Mouse (Mus musculus) midbrain, embryonic 10.5 days (tissue): ENCODE results near the gene Fcrlb. TPM values are rescaled to one million over a fixed set of nuclear protein-coding genes. Genes with fewer than 3 reads are reported as not detected.

Source experiments
- DNase-seq: peaks from one replicate; pipeline ENCODE4 v3.0.0-alpha.2; 2017; ENCODE audit warnings: low spot score
- H3K27ac ChIP-seq: fragments of 300-500 bp; sonication (generic); replicated peaks from 2 replicates; pipeline ENCODE4 v1.5.1; 2016; ENCODE audit warnings: mild to moderate bottlenecking
- H3K27me3 ChIP-seq: fragments of 300-500 bp; sonication (generic); 2 replicates; pipeline ENCODE4 v1.6.1; 2016; ENCODE audit warnings: low read depth, mild to moderate bottlenecking; ENCODE audit not compliant: poor library complexity, severe bottlenecking
- H3K36me3 ChIP-seq: fragments of 300-500 bp; sonication (generic); 2 replicates; pipeline ENCODE4 v1.6.1; 2016; ENCODE audit warnings: mild to moderate bottlenecking, moderate library complexity
- H3K4me1 ChIP-seq: fragments of 300-500 bp; sonication (generic); 2 replicates; pipeline ENCODE4 v1.6.1; 2016
- H3K4me3 ChIP-seq: fragments of 300-500 bp; sonication (generic); 2 replicates; pipeline ENCODE4 v1.5.1; 2016; ENCODE audit warnings: mild to moderate bottlenecking, moderate library complexity
- H3K9me3 ChIP-seq: fragments of 300-500 bp; sonication (generic); replicated peaks from 2 replicates; pipeline ENCODE4 v1.6.1; 2016; ENCODE audit warnings: mild to moderate bottlenecking
- WGBS: fragments of 180-500 bp; shearing (Covaris S2); methylation state at CpG from one replicate; pipeline ENCODE4 v1.1.7; 2016; 5-methylcytosine and 5-hydroxymethylcytosine counted together
- polyA plus RNA-seq: library from polyadenylated mRNA; unstranded; fragments of >200 nt; fragmentation: Nextera tagmentation; extraction: Ambion mirVana; gene quantifications from 2 replicates; pipeline ENCODE4 v1.2.1, GENCODE M21; 2016

Fcrlb gene
- polyA plus RNA-seq, 1 experiment from 2014 or later, result not detected

GRCm38 (mm10) chr1:170901536-170902238 lies 11.1 kb downstream of the Fcrlb start:
- Histone ChIP-seq H3K36me3 (no peaks in the 10 kb centered on the region), H3K27ac (no peak overlapping the region), H3K4me3 (peak overlapping the region; percentile 20; the same call in 1 of the 2 replicates), H3K9me3 (no peaks in the 10 kb centered on the region), H3K27me3 (peaks cover 45% of the 10 kb centered on the region), H3K4me1 (no peaks in the 10 kb centered on the region)
- 31% methylated on average over 10 of the region's 10 CpGs for WGBS
- peak; percentile 84 for DNase-seq

GRCm38 (mm10) chr1:170900799-170901467 lies 11.8 kb downstream of the Fcrlb start:
- H3K4me3 ChIP-seq, result no peak overlapping the region
- WGBS, result 44% methylated on average over 10 of the region's 10 CpGs
- DNase-seq, result no peak

GRCm38 (mm10) chr1:170898413-170899075 lies 14.2 kb downstream of the Fcrlb start:
- no peak for DNase-seq

More at GRCm38 (mm10) chr1:170900799-170901467, 11.8 kb downstream of the Fcrlb start:
- H3K4me1 ChIP-seq, result no peaks in the 10 kb centered on the region
- H3K9me3 ChIP-seq, result no peaks in the 10 kb centered on the region
- peaks cover 37% of the 10 kb centered on the region for H3K27me3 ChIP-seq
- H3K36me3 ChIP-seq, result no peaks in the 10 kb centered on the region
- no peak overlapping the region for H3K27ac ChIP-seq

GRCm38 (mm10) chr1:170896651-170897281 lies 16.0 kb downstream of the Fcrlb start:
- no peak for DNase-seq
- 82% methylated on average over 5 of the region's 5 CpGs for WGBS
- no peak overlapping the region for H3K27ac ChIP-seq
- no peaks in the 10 kb centered on the region for H3K9me3 ChIP-seq
- no peaks in the 10 kb centered on the region for H3K36me3 ChIP-seq
- H3K27me3 ChIP-seq, result no peaks in the 10 kb centered on the region
- no peaks in the 10 kb centered on the region for H3K4me1 ChIP-seq
- H3K4me3 ChIP-seq, result no peak overlapping the region

More at GRCm38 (mm10) chr1:170898413-170899075, 14.2 kb downstream of the Fcrlb start:
- H3K27me3 ChIP-seq, result peaks cover 14% of the 10 kb centered on the region
- 82% methylated on average over 16 of the region's 16 CpGs for WGBS
- H3K9me3 ChIP-seq, result no peaks in the 10 kb centered on the region
- H3K27ac ChIP-seq, result no peak overlapping the region
- no peaks in the 10 kb centered on the region for H3K4me1 ChIP-seq
- no peak overlapping the region for H3K4me3 ChIP-seq
- H3K36me3 ChIP-seq, result no peaks in the 10 kb centered on the region

- no peaks in the 10 kb centered on the region; the same call in 1 of the 2 replicates for H3K4me1 ChIP-seq
- no peaks in the 10 kb centered on the region for H3K27me3 ChIP-seq
- no peak overlapping the region for H3K27ac ChIP-seq
- DNase-seq, result no peak
- 65% methylated on average over 9 of the region's 9 CpGs for WGBS
- no peak overlapping the region for H3K4me3 ChIP-seq
- H3K9me3 ChIP-seq, result no peaks in the 10 kb centered on the region
- no peaks in the 10 kb centered on the region for H3K36me3 ChIP-seq
Measured at GRCm38 (mm10) chr1:170894603-170895602, 17.8 kb downstream of the Fcrlb start.

- no peaks in the 10 kb centered on the region for H3K9me3 ChIP-seq
- peaks cover 7% of the 10 kb centered on the region for H3K4me1 ChIP-seq
- WGBS, result 57% methylated on average over 1 of the region's 1 CpGs
- H3K27me3 ChIP-seq, result no peaks in the 10 kb centered on the region
- H3K36me3 ChIP-seq, result no peaks in the 10 kb centered on the region
- H3K27ac ChIP-seq, result no peak overlapping the region
- H3K4me3 ChIP-seq, result no peak overlapping the region
- DNase-seq, result no peak
Measured at GRCm38 (mm10) chr1:170892279-170892678, 20.5 kb downstream of the Fcrlb start.

GRCm38 (mm10) chr1:170891646-170892045 lies 21.1 kb downstream of the Fcrlb start:
- 73% methylated on average over 2 of the region's 2 CpGs for WGBS
- Histone ChIP-seq H3K4me1 (peaks cover 7% of the 10 kb centered on the region), H3K9me3 (no peaks in the 10 kb centered on the region), H3K36me3 (no peaks in the 10 kb centered on the region), H3K4me3 (no peak overlapping the region), H3K27me3 (no peaks in the 10 kb centered on the region), H3K27ac (no peak overlapping the region)
- DNase-seq, result no peak

GRCm38 (mm10) chr1:170889310-170889709 lies 23.4 kb downstream of the Fcrlb start:
- 76% methylated on average over 4 of the region's 4 CpGs for WGBS
- DNase-seq, result no peak
- H3K9me3 ChIP-seq, result no peaks in the 10 kb centered on the region
- H3K4me1 ChIP-seq, result peaks cover 17% of the 10 kb centered on the region
- no peak overlapping the region for H3K27ac ChIP-seq
- no peaks in the 10 kb centered on the region for H3K27me3 ChIP-seq
- H3K36me3 ChIP-seq, result no peaks in the 10 kb centered on the region
- H3K4me3 ChIP-seq, result no peak overlapping the region

- no peak overlapping the region for H3K27ac ChIP-seq
- peaks cover 11% of the 10 kb centered on the region for H3K36me3 ChIP-seq
- no peak overlapping the region for H3K4me3 ChIP-seq
- H3K9me3 ChIP-seq, result no peaks in the 10 kb centered on the region
- H3K27me3 ChIP-seq, result no peaks in the 10 kb centered on the region
- WGBS, result 68% methylated on average over 6 of the region's 6 CpGs
- no peak for DNase-seq
- H3K4me1 ChIP-seq, result peaks cover 23% of the 10 kb centered on the region
Measured at GRCm38 (mm10) chr1:170886044-170886458, 26.7 kb downstream of the Fcrlb start.

GRCm38 (mm10) chr1:170884978-170885561 lies 27.7 kb downstream of the Fcrlb start, which contains the start of the genes Gm26620 and Dusp12:
TSS of gene Gm26620 (plus strand) at chr1:170885065.
TSS of gene Dusp12 (minus strand) at chr1:170885540.
- WGBS, result under 1% methylated on average over 46 of the region's 46 CpGs
- Histone ChIP-seq H3K27me3 (no peaks in the 10 kb centered on the region), H3K4me3 (peak within 1 kb of the TSS; percentile 97), H3K27ac (peak within 1 kb of the TSS; percentile 92), H3K9me3 (no peaks in the 10 kb centered on the region), H3K4me1 (peaks cover 23% of the 10 kb centered on the region), H3K36me3 (peaks cover 21% of the 10 kb centered on the region)
- DNase-seq, result peak; percentile 86

GRCm38 (mm10) chr1:170884390-170884789 lies 28.4 kb downstream of the Fcrlb start:
- H3K4me1 ChIP-seq, result peaks cover 18% of the 10 kb centered on the region
- peak overlapping the region; percentile 97 for H3K4me3 ChIP-seq
- H3K36me3 ChIP-seq, result peaks cover 28% of the 10 kb centered on the region
- H3K27ac ChIP-seq, result peak overlapping the region; percentile 92; the same call in 1 of the 2 replicates
- WGBS, result 33% methylated on average over 8 of the region's 8 CpGs
- no peaks in the 10 kb centered on the region for H3K9me3 ChIP-seq
- H3K27me3 ChIP-seq, result no peaks in the 10 kb centered on the region
- DNase-seq, result no peak
